Mouse (Mus musculus) T-helper 17 cell (primary cell): ENCODE measurements around the gene Castor2.

Source experiments
- in situ Hi-C, 2 experiments: fragments of 300-600 bp; cut with MboI, MseI; formaldehyde crosslinking; loops; 1 replicate in 1 of 2; 2 replicates in 1 of 2; pipeline ENCODE4 v1.15.1; 2025; ENCODE audit warnings: high pct_unique_total_duplicates in 2 of 2

The Castor2 gene

DNA sequence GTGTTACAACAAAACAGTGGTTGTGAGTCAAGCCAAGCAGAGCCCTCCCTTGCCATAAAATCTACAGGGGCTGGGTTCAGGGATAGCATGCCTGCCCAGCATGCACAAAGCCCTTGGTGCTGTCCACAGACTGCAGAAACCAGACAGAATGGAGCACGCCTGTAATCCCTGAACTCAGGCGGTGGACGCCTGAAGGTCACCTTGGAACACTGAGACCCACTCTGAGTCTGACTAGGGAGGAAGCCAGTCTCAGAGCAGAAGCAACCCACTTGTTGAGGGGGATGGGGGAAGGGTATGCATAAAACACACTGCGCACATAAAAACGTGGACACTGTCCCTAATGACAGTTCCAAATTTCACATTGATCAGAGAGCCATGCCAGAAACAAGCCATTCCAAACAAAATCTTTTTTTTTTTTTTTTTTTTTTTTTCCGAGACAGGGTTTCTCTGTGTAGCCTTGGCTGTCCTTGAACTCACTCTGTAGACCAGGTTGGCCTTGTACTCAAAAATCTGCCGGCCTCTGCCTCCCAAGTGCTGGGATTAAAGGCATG lies 56.5 kb downstream of the Castor2 start:
- in situ Hi-C loops, result no loop called here

DNA sequence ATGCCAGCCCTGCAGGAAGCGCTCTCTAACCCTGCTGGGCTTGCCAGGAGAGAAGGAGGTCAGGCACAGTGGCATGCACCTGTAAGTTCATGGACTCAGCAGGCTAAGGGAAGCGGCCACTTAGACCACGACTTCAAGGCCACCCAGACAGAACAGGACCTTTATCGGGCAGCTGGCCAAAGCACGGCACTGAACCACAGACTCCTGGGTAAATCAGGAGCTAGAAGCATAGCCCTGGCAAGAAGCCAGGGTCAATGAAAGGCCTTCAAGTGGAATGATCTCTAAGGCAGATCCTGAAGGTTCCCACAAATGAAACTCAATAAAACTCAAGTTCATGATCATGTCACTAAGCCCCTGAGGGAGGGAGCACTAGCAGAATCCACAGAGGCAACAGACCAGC lies 65.2 kb downstream of the Castor2 start:
- in situ Hi-C loops, result no loop called here

DNA sequence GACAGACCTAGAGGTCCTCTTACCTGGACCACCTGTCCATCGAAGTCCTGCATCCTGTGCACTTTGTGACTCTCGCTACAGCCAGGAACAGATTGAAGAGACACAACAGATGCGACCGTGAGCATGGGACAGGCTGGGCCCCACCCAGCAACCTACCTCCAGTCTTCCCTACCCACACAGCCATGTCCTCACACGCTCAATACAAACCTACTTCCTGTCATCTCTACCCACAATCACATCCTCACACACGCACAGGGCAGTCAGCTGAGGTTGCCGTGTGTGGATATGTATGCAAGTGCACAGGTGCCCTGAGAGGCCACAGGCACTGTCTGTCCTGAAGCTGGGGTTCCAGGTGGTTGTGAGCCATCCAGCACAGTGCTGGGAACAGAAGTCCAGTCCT lies 67.1 kb downstream of the Castor2 start:
- in situ Hi-C loops, result no loop called here

- in situ Hi-C loops, result no loop called here
Observed at GRCm38 (mm10) chr5:134168033-134168432, 68.5 kb downstream of the Castor2 start.

- in situ Hi-C loops, result no loop called here
Observed at GRCm38 (mm10) chr5:134169231-134169630, 69.7 kb downstream of the Castor2 start.

DNA sequence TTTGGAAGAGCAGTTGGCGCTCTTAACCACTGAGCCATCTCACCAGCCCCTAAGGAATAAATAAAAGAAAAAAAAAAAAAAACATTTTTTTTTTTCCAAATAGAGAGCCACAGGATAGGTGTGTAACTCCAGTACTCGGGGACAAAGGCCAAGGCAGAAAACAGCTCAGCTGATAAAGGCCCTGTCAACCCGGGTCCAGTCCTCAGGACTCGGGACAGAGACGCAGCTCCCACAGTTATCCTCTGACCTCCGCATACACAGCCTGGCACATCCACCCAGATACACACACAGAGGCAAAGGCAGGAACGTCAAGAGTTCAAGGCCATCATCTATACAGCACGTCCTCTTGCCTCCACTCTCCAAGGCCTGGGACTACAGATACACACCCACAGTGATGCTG lies 70.7 kb downstream of the Castor2 start:
- in situ Hi-C loops, result no loop called here

GRCm38 (mm10) chr5:134173206-134173605 lies 73.7 kb downstream of the Castor2 start:
- in situ Hi-C loops, result no loop called here

- in situ Hi-C loops, result no loop called here
Observed at GRCm38 (mm10) chr5:134175696-134176095, 76.2 kb downstream of the Castor2 start.

DNA sequence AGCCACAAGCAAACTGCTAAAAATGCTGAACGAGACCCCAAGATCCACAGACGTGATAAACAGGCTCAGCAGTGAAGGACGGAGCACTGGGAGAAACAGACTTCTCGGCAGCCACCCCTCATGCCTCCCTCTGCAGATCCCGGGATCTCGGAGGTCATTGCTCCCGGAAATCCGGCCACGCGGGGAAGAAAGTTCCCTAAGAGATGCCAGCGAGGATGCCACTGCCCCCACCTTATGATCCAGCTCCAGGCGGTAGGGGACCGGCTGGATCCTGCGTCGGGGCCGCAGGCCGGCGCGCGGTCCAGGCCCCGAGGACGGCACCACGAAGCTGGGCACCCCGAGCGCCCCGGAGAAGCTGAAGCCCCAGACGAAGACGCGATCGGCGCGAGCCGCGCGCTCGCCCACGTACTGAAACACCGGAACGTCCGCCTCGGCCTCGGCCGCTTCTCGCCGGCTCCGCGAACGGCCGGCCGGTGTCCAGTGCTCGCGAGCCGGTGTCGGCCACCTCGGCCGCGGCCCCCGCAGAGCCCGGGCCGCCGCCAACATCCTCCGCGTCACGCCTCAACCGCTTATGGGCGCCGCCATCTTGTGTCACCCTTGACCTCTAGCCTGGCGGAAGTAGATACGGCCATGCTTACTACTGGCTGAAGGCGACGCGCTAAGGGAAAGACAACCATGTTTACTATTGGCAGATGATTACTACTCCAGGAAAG lies 76.8 kb downstream of the Castor2 start, which contains the start of gene Rcc1l:
Gene Rcc1l (minus strand): TSS at position 606 of the 713 bp plus-strand sequence.
- in situ Hi-C loops, result no loop called here

GRCm38 (mm10) chr5:134178536-134178935 lies 79.0 kb downstream of the Castor2 start:
- in situ Hi-C loops, result no loop called here

DNA sequence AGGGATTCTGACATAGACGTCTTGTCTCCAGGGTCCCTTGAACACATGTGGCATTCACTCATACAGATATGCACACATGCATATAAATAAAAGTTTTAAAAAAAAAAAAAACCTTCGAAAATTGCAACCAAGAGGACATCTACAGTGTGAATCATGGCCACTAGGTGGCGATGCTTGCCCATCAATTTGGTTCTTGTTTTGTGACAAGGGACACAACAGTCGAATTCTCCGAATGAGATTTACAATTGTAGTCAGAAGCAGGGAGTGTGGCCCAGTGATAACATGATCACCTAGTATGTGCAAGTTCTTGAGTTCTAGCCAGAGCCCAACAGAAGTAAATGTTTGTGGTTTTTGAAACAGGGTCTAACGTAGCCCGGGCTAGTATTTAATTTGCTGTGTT lies 80.4 kb downstream of the Castor2 start:
- in situ Hi-C loops, result loop anchor here (5.0 to 10.0 kb wide), 3 partner anchors 72 to 307 kb away; no protein-coding TSS in a partner anchor

- in situ Hi-C loops, result loop anchor here (5.0 to 10.0 kb wide), 3 partner anchors 70 to 305 kb away; no protein-coding TSS in a partner anchor
Observed at GRCm38 (mm10) chr5:134182172-134182571, 82.7 kb downstream of the Castor2 start.

DNA sequence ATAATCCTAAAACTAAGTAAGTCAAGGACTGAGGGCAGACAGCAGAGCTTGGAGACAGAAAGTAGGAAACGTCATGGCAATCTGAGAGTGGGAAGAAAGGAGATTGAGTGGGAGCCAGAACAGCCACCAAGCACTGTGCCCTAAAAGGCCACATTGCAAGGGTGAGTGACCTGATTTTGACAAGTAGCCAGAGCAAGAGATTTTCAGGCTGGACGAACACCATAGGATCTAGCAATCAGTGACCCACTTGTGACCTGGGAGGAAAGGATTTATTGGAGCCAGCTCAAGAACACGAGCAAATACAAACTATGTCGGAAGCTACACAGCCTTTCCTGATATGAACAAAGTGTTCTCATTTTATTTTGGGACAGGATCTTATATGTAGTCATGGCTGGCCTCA lies 83.2 kb downstream of the Castor2 start:
- in situ Hi-C loops, result loop anchor here (5.0 to 10.0 kb wide), 3 partner anchors 70 to 305 kb away; no protein-coding TSS in a partner anchor

DNA sequence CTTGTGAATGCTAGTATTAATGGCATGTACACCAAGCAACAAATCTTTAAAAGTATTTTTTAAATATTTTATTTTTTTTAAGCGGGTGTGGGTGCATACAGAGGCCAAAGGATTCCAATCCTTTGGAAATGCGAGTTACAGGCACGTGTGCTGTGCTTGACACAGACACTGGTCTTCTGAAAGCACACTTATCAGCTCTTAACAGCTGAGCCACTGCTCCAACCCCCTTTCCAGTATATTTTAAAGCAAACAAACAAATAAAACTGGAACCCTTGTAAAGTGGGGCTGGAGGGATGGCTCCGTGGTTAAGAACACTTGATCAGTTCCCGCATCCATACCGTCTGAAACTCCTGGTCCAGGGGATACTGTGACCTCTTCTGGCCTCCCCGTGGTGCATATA lies 83.7 kb downstream of the Castor2 start:
- in situ Hi-C loops, result loop anchor here (5.0 to 10.0 kb wide), 3 partner anchors 69 to 304 kb away; no protein-coding TSS in a partner anchor

- in situ Hi-C loops, result loop anchor here (5.0 to 10.0 kb wide), 3 partner anchors 68 to 303 kb away; no protein-coding TSS in a partner anchor
Observed at GRCm38 (mm10) chr5:134183880-134184808, 84.6 kb downstream of the Castor2 start, which contains the start of gene Gtf2ird2. Gene Gtf2ird2, plus strand, starts transcription at chr5:134184019.

- in situ Hi-C loops, result loop anchor here (5.0 to 10.0 kb wide), 2 partner anchors 156 to 299 kb away; no protein-coding TSS in a partner anchor
Observed at GRCm38 (mm10) chr5:134186059-134186458, 86.5 kb downstream of the Castor2 start.

DNA sequence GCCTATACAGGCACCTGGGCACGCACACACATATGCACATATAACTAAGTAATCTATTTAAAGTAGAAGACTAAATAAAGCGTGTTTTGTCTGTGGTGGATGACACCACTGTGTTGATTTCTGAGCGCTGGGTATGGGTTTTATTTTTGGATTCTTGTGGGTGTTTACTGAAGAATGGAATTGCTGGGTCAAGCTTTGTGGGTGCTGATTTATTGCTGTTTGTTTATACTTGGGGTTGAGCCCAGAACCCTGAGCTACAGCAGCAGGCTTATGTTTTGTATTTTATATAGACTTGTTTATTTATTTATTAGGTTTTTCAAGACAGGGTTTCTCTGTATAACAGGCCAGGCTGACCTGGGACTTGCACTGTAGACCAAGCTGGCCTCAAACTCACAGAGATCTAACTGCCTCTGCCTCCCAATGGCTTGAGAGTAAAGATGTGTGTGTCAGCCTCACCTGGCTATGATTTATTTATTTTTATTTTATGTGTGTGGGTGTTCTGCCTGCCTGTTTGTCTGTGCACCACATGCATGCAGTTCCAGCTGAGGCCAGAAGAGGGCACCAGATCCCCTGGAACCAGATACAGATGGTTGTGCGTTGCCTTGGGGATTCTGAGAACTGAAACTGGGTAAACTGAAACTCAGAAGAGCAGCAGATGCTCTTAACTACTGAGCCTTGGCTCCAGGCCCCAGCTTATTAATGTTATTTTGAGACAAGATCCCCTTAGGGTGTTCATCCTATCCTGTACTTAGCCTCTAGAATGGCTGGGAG lies 87.6 kb downstream of the Castor2 start:
- in situ Hi-C loops, result loop anchor here (5.0 to 10.0 kb wide), 2 partner anchors 155 to 298 kb away; no protein-coding TSS in a partner anchor

- in situ Hi-C loops, result loop anchor here (5.0 to 10.0 kb wide), 2 partner anchors 154 to 296 kb away; no protein-coding TSS in a partner anchor
Observed at GRCm38 (mm10) chr5:134188571-134188970, 89.1 kb downstream of the Castor2 start.

DNA sequence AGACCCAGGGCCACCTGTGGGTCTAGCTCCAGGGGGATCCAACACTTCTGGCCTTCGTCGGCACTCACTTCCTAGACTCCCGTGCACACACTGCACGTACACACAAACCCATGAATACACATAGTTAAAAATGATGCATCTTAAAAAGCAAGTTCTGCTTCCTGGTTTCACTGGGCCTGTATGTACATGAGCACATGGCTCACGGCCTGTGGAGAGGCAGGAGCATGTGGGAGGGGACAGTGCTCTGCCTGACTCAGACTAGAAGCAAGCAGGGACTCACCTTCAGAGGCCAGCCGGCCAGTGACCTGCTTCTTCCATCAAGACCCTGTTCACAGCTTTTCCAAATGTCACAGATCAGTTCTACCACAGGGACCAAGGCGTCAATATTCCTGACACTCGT lies 94.2 kb downstream of the Castor2 start:
- in situ Hi-C loops, result no loop called here
